Mouse (Mus musculus) E14TG2a.4 (cell line): ENCODE data around the gene Tnk2.

Experiments used
- CTCF ChIP-seq: conservative IDR thresholded peaks from 2 replicates; pipeline ENCODE4 v1.5.1; 2014; ENCODE audit warnings: low read length
- NANOG ChIP-seq: IDR thresholded peaks from 2 replicates; pipeline ENCODE4 v1.6.1; 2014; ENCODE audit warnings: borderline replicate concordance, low read length, mixed read lengths
- POU5F1 ChIP-seq: IDR thresholded peaks from 2 replicates; pipeline ENCODE4 v1.6.1; 2014; ENCODE audit warnings: low read length, borderline replicate concordance

DNA sequence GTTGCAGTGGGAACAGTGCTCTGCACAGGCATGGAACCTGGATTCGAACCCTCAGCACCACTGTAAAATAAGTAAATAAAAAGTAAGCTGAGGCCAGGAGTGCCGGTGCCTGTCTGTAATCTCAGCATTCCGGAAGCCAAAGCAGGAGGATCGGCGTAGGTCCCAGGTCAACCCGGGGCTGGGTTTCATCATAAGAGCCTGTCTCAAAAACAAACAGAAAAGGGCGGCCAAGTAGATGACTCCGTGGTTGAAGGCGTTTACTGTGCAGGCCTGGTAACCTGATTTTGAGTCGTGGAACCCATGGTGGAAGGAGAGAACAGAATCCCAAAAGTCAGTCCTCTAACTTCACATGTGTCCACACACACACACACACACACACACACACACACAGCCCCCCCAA, 41.7 kb downstream of the Tnk2 start:
- no peak for TF ChIP-seq CTCF
- TF ChIP-seq NANOG = no peak
- no peak for TF ChIP-seq POU5F1
